Mouse (Mus musculus): ENCODE data around the gene Nrl. TPM values are rescaled to one million over a fixed set of nuclear protein-coding genes. Genes with fewer than 3 reads are reported as not detected.

Nrl gene
- polyA plus RNA-seq (2015; fragmentation: Illumina TruSeq; extraction: RNeasy Lipid Tissue Mini Kit (QIAGEN cat#74804); ENCODE audit: low read depth, low replicate concordance), result 0.31 TPM

DNA sequence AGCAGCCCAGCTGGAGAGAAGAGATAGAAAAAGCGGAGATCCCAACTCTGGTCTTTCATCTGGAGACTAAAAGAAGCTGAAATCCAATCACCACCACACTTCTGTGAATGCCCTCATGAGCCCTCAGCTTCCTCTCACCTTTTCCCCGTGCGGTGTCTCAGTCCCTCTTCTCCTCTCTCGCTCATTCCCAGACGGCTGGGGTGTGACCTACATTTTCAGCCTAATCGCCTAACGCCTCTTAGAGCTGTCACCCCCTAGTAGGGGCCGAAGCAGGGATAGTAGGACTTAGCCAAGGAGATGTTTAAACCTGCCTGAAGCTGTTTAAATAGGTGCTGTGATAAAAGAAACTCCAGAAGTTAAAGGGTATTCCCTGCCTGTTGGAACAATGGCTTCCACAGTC lies at the start of gene Nrl:
TSS of gene Nrl (minus strand) at position 197 of the 400 bp plus-strand sequence.

DNA sequence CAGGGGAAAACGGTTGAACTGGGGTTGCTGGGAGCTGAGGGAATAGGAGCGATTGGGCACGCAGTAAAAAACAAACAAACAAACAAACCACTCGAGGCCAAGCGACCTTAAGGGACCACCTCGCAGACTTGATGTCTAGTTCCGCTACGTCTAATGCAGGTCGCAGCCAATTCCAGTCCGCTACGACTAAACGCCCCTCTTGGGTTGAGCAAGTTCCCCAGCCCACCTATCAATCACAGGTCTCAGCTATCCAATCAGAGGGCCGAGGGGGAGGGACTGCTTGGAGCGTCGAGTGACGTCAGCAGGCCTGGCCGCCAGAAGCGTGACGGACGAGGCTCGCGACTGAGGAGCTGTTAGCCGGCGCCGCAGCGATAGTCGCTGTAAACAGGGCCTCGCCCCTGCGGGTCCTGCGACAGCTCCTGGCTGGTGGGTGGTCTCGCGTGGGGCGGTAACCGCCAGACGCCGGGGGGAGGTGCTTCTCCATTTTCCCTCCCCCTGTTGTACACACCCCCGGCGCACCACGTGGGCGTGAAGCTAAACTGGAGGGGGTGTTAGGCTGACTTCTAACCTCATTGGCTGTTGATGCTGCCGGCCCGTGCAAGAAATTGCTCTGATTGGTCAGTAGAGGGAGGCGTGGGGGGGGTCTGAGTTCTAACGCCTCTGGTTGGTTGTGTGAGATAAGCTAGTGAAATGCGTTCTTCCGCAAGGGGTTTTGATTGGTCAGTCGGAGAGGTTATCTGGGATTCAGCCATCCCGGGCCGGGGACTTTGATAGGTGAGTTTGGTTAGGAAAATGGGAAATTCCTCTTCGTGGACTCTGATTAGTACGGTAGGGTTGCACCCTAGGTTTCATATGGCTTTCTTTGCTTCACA lies 35.7 kb upstream of the Nrl start, which contains the start of gene A730061H03Rik:
TSS of gene A730061H03Rik (minus strand) at position 205 of the 872 bp plus-strand sequence.

GRCm38 (mm10) chr14:55559799-55560201 lies 35.0 kb upstream of the Nrl start, which contains the start of gene Dcaf11:
Gene Dcaf11, plus strand, starts transcription at chr14:55560006.

GRCm38 (mm10) chr14:55540067-55540786 lies 15.4 kb upstream of the Nrl start, which contains the start of gene Pck2:
Gene Pck2, plus strand, starts transcription at chr14:55540266.

GRCm38 (mm10) chr14:55510125-55510731 lies 14.6 kb downstream of the Nrl start, which contains the start of gene Cpne6:
Gene Cpne6, plus strand, starts transcription at chr14:55510445.

GRCm38 (mm10) chr14:55490361-55491201 lies 34.2 kb downstream of the Nrl start, which contains the start of gene Carmil3:
Gene Carmil3, plus strand, starts transcription at chr14:55490651.

GRCm38 (mm10) chr14:55478651-55479599 lies 45.9 kb downstream of the Nrl start, which contains the start of gene Dhrs4:
Gene Dhrs4, plus strand, starts transcription at chr14:55478758.

Other genes starting within 250 kb of the Nrl start
- 22.7 TPM for gene Dhrs4, start 46.2 kb downstream of the Nrl start, polyA plus RNA-seq (2015; fragmentation: Illumina TruSeq; extraction: RNeasy Lipid Tissue Mini Kit (QIAGEN cat#74804); ENCODE audit: low read depth, low replicate concordance)
- 27.2 TPM for gene Carmil3, start 34.3 kb downstream of the Nrl start, polyA plus RNA-seq (2015; fragmentation: Illumina TruSeq; extraction: RNeasy Lipid Tissue Mini Kit (QIAGEN cat#74804); ENCODE audit: low read depth, low replicate concordance)
- gene Cpne6, start 14.5 kb downstream of the Nrl start, polyA plus RNA-seq (2015; fragmentation: Illumina TruSeq; extraction: RNeasy Lipid Tissue Mini Kit (QIAGEN cat#74804); ENCODE audit: low read depth, low replicate concordance), result 132 TPM
- gene Pck2, start 15.3 kb upstream of the Nrl start, polyA plus RNA-seq (2015; fragmentation: Illumina TruSeq; extraction: RNeasy Lipid Tissue Mini Kit (QIAGEN cat#74804); ENCODE audit: low read depth, low replicate concordance), result 19.9 TPM
- 92.2 TPM for gene Dcaf11, start 35.0 kb upstream of the Nrl start, polyA plus RNA-seq (2015; fragmentation: Illumina TruSeq; extraction: RNeasy Lipid Tissue Mini Kit (QIAGEN cat#74804); ENCODE audit: low read depth, low replicate concordance)
- not detected for gene A730061H03Rik, start 35.4 kb upstream of the Nrl start, polyA plus RNA-seq (2015; fragmentation: Illumina TruSeq; extraction: RNeasy Lipid Tissue Mini Kit (QIAGEN cat#74804); ENCODE audit: low read depth, low replicate concordance)
- gene Fitm1, start 50.6 kb upstream of the Nrl start, polyA plus RNA-seq (2015; fragmentation: Illumina TruSeq; extraction: RNeasy Lipid Tissue Mini Kit (QIAGEN cat#74804); ENCODE audit: low read depth, low replicate concordance), result not detected
- 73.4 TPM for gene Psme1, start 53.1 kb upstream of the Nrl start, polyA plus RNA-seq (2015; fragmentation: Illumina TruSeq; extraction: RNeasy Lipid Tissue Mini Kit (QIAGEN cat#74804); ENCODE audit: low read depth, low replicate concordance)
- gene Emc9, start 60.3 kb upstream of the Nrl start, polyA plus RNA-seq (2015; fragmentation: Illumina TruSeq; extraction: RNeasy Lipid Tissue Mini Kit (QIAGEN cat#74804); ENCODE audit: low read depth, low replicate concordance), result 54.3 TPM
- 78.9 TPM for gene Psme2, start 66.1 kb upstream of the Nrl start, polyA plus RNA-seq (2015; fragmentation: Illumina TruSeq; extraction: RNeasy Lipid Tissue Mini Kit (QIAGEN cat#74804); ENCODE audit: low read depth, low replicate concordance)
- 18.8 TPM for gene Rnf31, start 66.7 kb upstream of the Nrl start, polyA plus RNA-seq (2015; fragmentation: Illumina TruSeq; extraction: RNeasy Lipid Tissue Mini Kit (QIAGEN cat#74804); ENCODE audit: low read depth, low replicate concordance)
- 14.3 TPM for gene Irf9, start 78.6 kb upstream of the Nrl start, polyA plus RNA-seq (2015; fragmentation: Illumina TruSeq; extraction: RNeasy Lipid Tissue Mini Kit (QIAGEN cat#74804); ENCODE audit: low read depth, low replicate concordance)
- 6.2 TPM for gene Rec8, start 93.1 kb upstream of the Nrl start, polyA plus RNA-seq (2015; fragmentation: Illumina TruSeq; extraction: RNeasy Lipid Tissue Mini Kit (QIAGEN cat#74804); ENCODE audit: low read depth, low replicate concordance)
- 62.3 TPM for gene Ipo4, start 111.0 kb upstream of the Nrl start, polyA plus RNA-seq (2015; fragmentation: Illumina TruSeq; extraction: RNeasy Lipid Tissue Mini Kit (QIAGEN cat#74804); ENCODE audit: low read depth, low replicate concordance)
- 1.6 TPM for gene Gm49378, start 112.9 kb upstream of the Nrl start, polyA plus RNA-seq (2015; fragmentation: Illumina TruSeq; extraction: RNeasy Lipid Tissue Mini Kit (QIAGEN cat#74804); ENCODE audit: low read depth, low replicate concordance)
- gene Tm9sf1, start 118.8 kb upstream of the Nrl start, polyA plus RNA-seq (2015; fragmentation: Illumina TruSeq; extraction: RNeasy Lipid Tissue Mini Kit (QIAGEN cat#74804); ENCODE audit: low read depth, low replicate concordance), result 32.2 TPM
- gene Tssk4, start 125.2 kb upstream of the Nrl start, polyA plus RNA-seq (2015; fragmentation: Illumina TruSeq; extraction: RNeasy Lipid Tissue Mini Kit (QIAGEN cat#74804); ENCODE audit: low read depth, low replicate concordance), result not detected
- 61.1 TPM for gene Mdp1, start 135.5 kb upstream of the Nrl start, polyA plus RNA-seq (2015; fragmentation: Illumina TruSeq; extraction: RNeasy Lipid Tissue Mini Kit (QIAGEN cat#74804); ENCODE audit: low read depth, low replicate concordance)
- 36.9 TPM for gene Gmpr2, start 147.0 kb upstream of the Nrl start, polyA plus RNA-seq (2015; fragmentation: Illumina TruSeq; extraction: RNeasy Lipid Tissue Mini Kit (QIAGEN cat#74804); ENCODE audit: low read depth, low replicate concordance)
- 255 TPM for gene Nedd8, start 147.1 kb upstream of the Nrl start, polyA plus RNA-seq (2015; fragmentation: Illumina TruSeq; extraction: RNeasy Lipid Tissue Mini Kit (QIAGEN cat#74804); ENCODE audit: low read depth, low replicate concordance)
- 16.0 TPM for gene Tinf2, start 156.8 kb upstream of the Nrl start, polyA plus RNA-seq (2015; fragmentation: Illumina TruSeq; extraction: RNeasy Lipid Tissue Mini Kit (QIAGEN cat#74804); ENCODE audit: low read depth, low replicate concordance)
- not detected for gene Tgm1, start 188.9 kb upstream of the Nrl start, polyA plus RNA-seq (2015; fragmentation: Illumina TruSeq; extraction: RNeasy Lipid Tissue Mini Kit (QIAGEN cat#74804); ENCODE audit: low read depth, low replicate concordance)
- gene Rabggta, start 197.3 kb upstream of the Nrl start, polyA plus RNA-seq (2015; fragmentation: Illumina TruSeq; extraction: RNeasy Lipid Tissue Mini Kit (QIAGEN cat#74804); ENCODE audit: low read depth, low replicate concordance), result 47.6 TPM
- 122 TPM for gene Dhrs1, start 220.7 kb upstream of the Nrl start, polyA plus RNA-seq (2015; fragmentation: Illumina TruSeq; extraction: RNeasy Lipid Tissue Mini Kit (QIAGEN cat#74804); ENCODE audit: low read depth, low replicate concordance)
- 6.9 TPM for gene Nop9, start 220.7 kb upstream of the Nrl start, polyA plus RNA-seq (2015; fragmentation: Illumina TruSeq; extraction: RNeasy Lipid Tissue Mini Kit (QIAGEN cat#74804); ENCODE audit: low read depth, low replicate concordance)
- 9.8 TPM for gene Cideb, start 233.5 kb upstream of the Nrl start, polyA plus RNA-seq (2015; fragmentation: Illumina TruSeq; extraction: RNeasy Lipid Tissue Mini Kit (QIAGEN cat#74804); ENCODE audit: low read depth, low replicate concordance)
- gene Ltb4r2, start 236.4 kb upstream of the Nrl start, polyA plus RNA-seq (2015; fragmentation: Illumina TruSeq; extraction: RNeasy Lipid Tissue Mini Kit (QIAGEN cat#74804); ENCODE audit: low read depth, low replicate concordance), result 0.12 TPM
- not detected for gene Ltb4r1, start 241.0 kb upstream of the Nrl start, polyA plus RNA-seq (2015; fragmentation: Illumina TruSeq; extraction: RNeasy Lipid Tissue Mini Kit (QIAGEN cat#74804); ENCODE audit: low read depth, low replicate concordance)